Mouse (Mus musculus) right cerebral cortex, postnatal 36 days (tissue): ENCODE measurements around the gene Upk3bl.
"Not testable (repeated sequence)": the region's sequence is repeated elsewhere in the genome, so short reads cannot be mapped to it uniquely, and the experiment has no call there.

Experiments used
- DNase-seq, 2 experiments: peaks; one replicate each; pipeline ENCODE4 v3.0.0; 2022; ENCODE audit warnings: low spot score in 2 of 2, mixed read lengths in 1 of 2

Upk3bl gene

GRCm38 (mm10) chr5:136084891-136085651 lies 30.8 kb downstream of the Upk3bl start:
- DNase-seq, result no peak

- DNase-seq, result no peak
These were observed 32.0 kb downstream of the Upk3bl start for GRCm38 (mm10) chr5:136086290-136086689.

GRCm38 (mm10) chr5:136088821-136089575 lies 34.7 kb downstream of the Upk3bl start:
- no peak for DNase-seq

- no peak for DNase-seq
These were observed 37.6 kb downstream of the Upk3bl start for GRCm38 (mm10) chr5:136091927-136092326.

GRCm38 (mm10) chr5:136094249-136095010 lies 40.1 kb downstream of the Upk3bl start:
- no peak for DNase-seq

- no peak for DNase-seq
These were observed 40.8 kb downstream of the Upk3bl start for GRCm38 (mm10) chr5:136095089-136095488.

GRCm38 (mm10) chr5:136098536-136098935 lies 44.2 kb downstream of the Upk3bl start:
- no peak for DNase-seq

- peak; percentile 61 to 70 for DNase-seq
These were observed 48.0 kb downstream of the Upk3bl start for GRCm38 (mm10) chr5:136102099-136102820.

GRCm38 (mm10) chr5:136104511-136104910 lies 50.2 kb downstream of the Upk3bl start:
- DNase-seq, result no peak

GRCm38 (mm10) chr5:136108486-136108885 lies 54.2 kb downstream of the Upk3bl start:
- DNase-seq, result no peak

GRCm38 (mm10) chr5:136109042-136109441 lies 54.8 kb downstream of the Upk3bl start:
- no peak for DNase-seq

GRCm38 (mm10) chr5:136113546-136113945 lies 59.3 kb downstream of the Upk3bl start:
- DNase-seq, result not testable (repeated sequence)
